Mouse (Mus musculus): ENCODE data around the gene Tars2. TPM values are rescaled to one million over a fixed set of nuclear protein-coding genes. Genes with fewer than 3 reads are reported as not detected.
"Not testable (repeated sequence)": the region's sequence is repeated elsewhere in the genome, so short reads cannot be mapped to it uniquely, and the experiment has no call there.

The Tars2 gene
- total RNA-seq, 2 experiments from 2014 or later = 43.5 to 43.8 TPM

- Histone ChIP-seq H3K27ac (no peak overlapping the region), H3K4me3 (no peak overlapping the region)
- TF ChIP-seq CTCF (IDR thresholded peaks at IDR 0.05) = no peak
- DNase-seq (ENCODE audit: extremely low spot score in 1 of 2, low spot score in 2 of 2) = no peak
- intact Hi-C loops (cut with DNase I) = no loop called here
These were observed 67.3 kb downstream of the Tars2 start for GRCm38 (mm10) chr3:95692677-95693076.

- H3K27ac ChIP-seq; H3K4me3 ChIP-seq; DNase-seq (ENCODE audit: extremely low spot score in 1 of 2, low spot score in 2 of 2); intact Hi-C loops (cut with DNase I): not testable (repeated sequence)
These were observed 69.5 kb downstream of the Tars2 start for GRCm38 (mm10) chr3:95690552-95690951.

Small RNA genes within 50 kb of the gene (microRNA-seq; reads per million reads assigned to microRNA genes)
- 0.24 to 0.96 reads per million in 2 experiments for gene Mir7014

Other genes with a start within 250 kb of the Tars2 start
- 10 to 100 TPM; 55.2 to 56.9 TPM for gene Ctss, start 233.4 kb downstream of the Tars2 start, total RNA-seq (2021)
- gene Hormad1, start 200.5 kb downstream of the Tars2 start, total RNA-seq (2021) = not detected
- gene Golph3l, start 171.3 kb downstream of the Tars2 start, total RNA-seq (2021) = 10 to 100 TPM; 17.2 to 19.9 TPM
- gene Ensa, start 135.2 kb downstream of the Tars2 start, total RNA-seq (2021) = 100 to 1,000 TPM; 349 to 358 TPM
- gene Mcl1, start 101.4 kb downstream of the Tars2 start, total RNA-seq (2021) = 10 to 100 TPM; 52.7 to 60.9 TPM
- 1 to 10 TPM; 6.8 to 7.7 TPM for gene Adamtsl4, start 72.3 kb downstream of the Tars2 start, total RNA-seq (2021)
- 10 to 100 TPM in 1 of 2 experiments, 1 to 10 TPM in 1; 9.2 to 11.3 TPM for gene Ecm1, start 20.6 kb downstream of the Tars2 start, total RNA-seq (2021)
- 10 to 100 TPM; 59.6 to 63.5 TPM for gene Rprd2, start 58.7 kb upstream of the Tars2 start, total RNA-seq (2021)
- gene Prpf3, start 95.7 kb upstream of the Tars2 start, total RNA-seq (2021) = 10 to 100 TPM; 37.2 to 37.8 TPM
- 100 to 1,000 TPM; 148 to 150 TPM for gene Mrps21, start 111.3 kb upstream of the Tars2 start, total RNA-seq (2021)
- gene Ciart, start 122.0 kb upstream of the Tars2 start, total RNA-seq (2021) = 10 to 100 TPM; 15.9 to 23.8 TPM
- gene BC028528, start 131.8 kb upstream of the Tars2 start, total RNA-seq (2021) = 1 to 10 TPM; 3.3 to 5.4 TPM
- 10 to 100 TPM; 68.2 to 72.9 TPM for gene Aph1a, start 133.8 kb upstream of the Tars2 start, total RNA-seq (2021)
- gene Car14, start 144.5 kb upstream of the Tars2 start, total RNA-seq (2021) = 1 to 10 TPM; 6.8 to 8.2 TPM
- 10 to 100 TPM; 82.7 to 98.9 TPM for gene Anp32e, start 169.0 kb upstream of the Tars2 start, total RNA-seq (2021)
- gene Plekho1, start 235.8 kb upstream of the Tars2 start, total RNA-seq (2021) = 10 to 100 TPM; 73.5 to 86.9 TPM

All from left cerebral cortex, adult 2 months (tissue).